Mouse (Mus musculus): ENCODE data around the gene Trpm3.

The Trpm3 gene

DNA sequence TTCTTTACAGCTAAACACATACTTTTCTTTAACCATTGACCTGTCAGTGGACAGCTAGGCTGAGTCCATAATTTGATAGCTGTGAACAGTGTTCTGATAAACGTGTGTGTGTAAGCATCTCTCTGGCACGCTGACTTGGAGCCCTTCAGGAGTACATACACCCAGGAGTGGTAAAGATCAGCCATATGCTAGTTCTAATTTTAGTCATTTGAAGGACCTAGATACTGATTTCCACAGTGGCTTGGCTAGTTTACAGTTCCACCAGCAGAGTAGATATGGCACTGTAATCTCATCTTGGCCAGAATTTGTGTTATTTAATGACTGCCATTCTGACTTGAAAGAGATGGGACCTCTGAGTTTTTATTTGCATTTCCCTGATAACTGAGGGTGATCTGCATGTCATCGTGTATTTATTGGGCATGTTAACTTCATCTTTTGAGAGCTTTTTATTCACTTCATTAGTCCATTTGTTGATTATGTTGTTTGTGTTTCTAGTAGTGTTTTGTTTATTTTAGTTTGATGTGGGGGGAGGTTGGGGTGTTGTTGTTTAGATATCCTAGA lies 499.6 kb downstream of the Trpm3 start:
- no peak for DNase-seq (ENCODE audit: low spot score)

DNA sequence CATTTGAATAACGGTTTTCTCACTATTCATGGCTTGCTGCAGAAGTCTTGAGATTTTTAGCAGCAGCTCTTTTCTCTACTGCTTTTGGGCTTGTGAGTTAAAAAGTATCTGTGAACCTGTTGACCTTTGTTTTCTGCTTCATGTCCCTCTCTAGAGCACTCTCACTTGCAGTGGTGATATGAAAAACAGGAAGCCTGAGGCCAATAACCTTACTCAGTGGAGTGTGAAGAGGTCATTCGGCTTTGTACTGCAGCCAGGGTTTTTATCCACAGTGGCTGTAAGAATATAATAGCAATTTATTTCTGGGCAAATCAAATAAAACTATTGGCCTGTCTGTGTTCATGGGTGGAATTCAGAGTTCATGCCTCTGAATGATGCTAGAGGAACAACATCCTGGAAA lies 503.3 kb downstream of the Trpm3 start:
- DNase-seq (ENCODE audit: low spot score): no peak

DNA sequence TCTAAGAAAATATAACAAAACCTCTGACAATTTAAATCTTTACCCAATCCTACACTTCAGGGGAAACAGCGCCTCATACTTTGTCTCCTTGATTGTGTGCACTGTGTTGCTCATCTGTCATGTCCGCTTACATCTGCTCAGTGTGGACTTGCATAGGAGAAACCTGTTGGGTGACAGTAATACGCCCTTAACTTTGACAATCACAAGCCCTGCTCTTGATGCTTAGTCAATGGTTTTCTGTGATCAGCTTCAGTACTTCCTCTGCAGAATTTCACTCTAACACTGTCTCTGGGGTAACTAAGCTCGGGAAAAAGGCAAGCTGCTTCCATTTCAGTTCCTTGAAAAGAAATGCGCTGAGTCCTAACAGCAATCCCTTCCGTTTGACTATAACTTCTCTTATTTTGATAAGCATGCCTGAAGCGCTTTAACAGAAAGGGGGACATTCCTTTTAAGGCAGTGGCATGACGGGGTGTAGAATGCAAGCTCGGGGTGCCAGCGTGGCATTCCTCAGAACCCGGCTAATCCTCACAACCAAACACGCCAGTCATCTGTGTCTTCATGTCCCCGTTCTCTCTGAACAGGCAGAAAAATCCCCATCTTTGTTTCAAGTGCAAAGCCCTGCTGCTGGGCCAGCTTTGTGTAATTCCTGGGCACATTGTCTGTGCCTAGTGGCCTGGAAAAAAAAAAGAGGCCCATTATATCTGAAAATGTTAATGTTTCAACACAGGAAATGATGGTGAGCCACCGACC lies 517.8 kb downstream of the Trpm3 start:
- no peak for DNase-seq (ENCODE audit: low spot score)

DNA sequence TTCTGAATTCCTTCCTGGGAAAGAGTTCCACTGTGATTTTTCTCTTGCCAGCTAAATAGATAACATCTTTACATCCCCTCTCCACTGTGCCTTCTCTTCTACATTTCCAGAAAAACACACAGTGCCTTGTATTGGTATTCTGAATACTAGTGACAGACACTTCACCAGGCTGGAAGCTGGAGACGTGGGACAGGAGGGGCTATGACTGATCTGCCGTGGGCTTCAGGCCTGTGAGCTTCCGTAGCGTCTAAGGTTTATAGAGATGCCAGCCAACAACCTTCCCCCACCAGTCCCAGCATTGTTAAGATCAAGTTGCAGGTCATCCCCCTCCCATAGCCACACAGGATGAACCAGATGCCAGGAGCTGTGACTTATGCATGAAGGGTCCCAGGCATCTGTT lies 518.4 kb downstream of the Trpm3 start:
- DNase-seq (ENCODE audit: low spot score): no peak

DNA sequence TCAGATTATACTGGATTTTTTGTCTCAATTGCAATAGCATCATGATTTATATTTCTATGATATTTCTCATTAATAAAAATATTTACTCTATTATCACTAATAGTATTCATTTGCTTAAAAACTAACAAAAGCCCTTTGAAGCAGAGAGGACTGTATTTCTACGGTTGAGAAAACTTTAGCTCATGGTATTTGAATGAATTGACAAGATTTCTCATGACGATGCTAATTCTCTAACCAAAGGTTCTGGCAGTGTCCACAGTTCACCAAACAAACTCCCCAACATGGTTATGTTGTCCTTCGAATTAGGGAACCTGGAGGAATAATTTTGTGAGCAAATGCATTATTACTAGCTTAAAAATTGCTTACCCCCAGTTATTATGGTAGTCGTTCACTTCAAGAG lies 526.6 kb downstream of the Trpm3 start:
- DNase-seq (ENCODE audit: low spot score): no peak

DNA sequence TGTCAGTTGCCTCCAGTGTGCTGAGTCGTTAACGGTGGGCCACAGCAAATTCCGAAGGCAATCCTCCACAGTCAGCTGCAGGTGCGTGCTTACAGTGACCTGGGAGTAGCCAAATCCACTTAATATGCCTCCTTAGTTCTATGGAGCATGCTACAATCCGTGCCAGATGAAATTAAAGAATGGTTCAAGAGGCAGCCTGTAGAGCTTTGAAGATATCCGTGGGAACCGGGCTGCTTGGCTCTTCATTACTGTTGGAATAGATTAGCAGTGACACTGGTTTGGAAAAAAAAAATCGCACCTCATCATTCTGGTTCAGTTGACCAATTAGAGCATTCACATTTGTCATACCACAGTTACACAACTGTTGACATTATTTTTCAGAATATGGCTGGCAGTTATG lies 531.4 kb downstream of the Trpm3 start:
- no peak for DNase-seq (ENCODE audit: low spot score)

DNA sequence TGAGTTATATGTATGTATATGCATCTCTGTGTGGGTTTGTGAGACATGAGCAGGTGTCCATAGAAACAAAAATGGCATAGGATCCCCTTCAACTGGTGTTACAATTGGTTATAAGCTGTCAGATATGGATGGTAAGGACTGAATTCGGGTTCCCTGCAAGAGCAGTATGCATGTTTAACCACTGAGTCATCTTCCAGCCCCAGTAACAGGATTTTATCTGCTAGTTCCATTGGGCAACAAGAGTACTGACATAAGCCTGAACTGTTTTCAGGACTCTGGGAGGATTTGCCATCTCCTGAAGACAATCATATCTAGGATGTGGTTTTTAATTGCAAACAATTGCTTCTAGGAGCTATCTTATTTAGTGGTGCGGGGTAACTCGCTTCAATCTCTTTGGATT lies 534.0 kb downstream of the Trpm3 start:
- no peak for DNase-seq (ENCODE audit: low spot score)

DNA sequence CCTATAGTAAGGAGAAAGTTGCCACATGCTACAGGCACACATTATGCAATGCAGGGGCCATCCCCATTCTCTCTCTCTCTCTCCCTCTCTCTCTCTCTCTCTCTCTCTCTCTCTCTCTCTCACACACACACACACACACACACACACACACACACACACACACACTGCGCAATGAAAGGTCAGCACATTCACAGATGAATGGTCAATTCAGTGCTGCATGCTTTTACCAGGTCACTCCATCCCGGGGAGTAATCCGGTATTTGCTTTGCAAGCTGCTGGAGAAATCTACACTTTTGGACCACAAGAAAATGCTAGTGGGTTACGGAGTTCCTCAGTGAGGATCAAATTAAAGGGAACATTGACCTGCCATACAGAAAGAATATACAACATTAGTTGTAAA lies 537.4 kb downstream of the Trpm3 start:
- DNase-seq (ENCODE audit: low spot score): no peak

DNA sequence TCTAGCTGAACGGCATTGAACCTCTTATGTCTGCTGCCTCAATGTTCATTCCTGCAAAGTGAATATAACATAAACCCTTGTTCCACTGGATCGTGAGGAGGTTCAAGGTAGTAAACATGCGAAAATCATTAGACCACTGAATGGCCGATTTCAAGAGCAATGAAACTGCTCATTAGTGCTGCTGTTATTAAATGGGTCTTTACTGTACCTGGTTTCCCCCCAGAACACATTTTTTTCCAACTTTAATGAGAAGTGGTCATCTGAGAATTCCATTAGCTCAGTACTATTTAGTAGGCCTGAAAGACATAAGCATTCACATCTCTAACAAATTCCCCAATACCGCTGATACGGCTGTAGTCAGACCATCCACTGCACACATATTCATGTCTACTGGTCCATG lies 543.4 kb downstream of the Trpm3 start:
- no peak for DNase-seq (ENCODE audit: low spot score)

DNA sequence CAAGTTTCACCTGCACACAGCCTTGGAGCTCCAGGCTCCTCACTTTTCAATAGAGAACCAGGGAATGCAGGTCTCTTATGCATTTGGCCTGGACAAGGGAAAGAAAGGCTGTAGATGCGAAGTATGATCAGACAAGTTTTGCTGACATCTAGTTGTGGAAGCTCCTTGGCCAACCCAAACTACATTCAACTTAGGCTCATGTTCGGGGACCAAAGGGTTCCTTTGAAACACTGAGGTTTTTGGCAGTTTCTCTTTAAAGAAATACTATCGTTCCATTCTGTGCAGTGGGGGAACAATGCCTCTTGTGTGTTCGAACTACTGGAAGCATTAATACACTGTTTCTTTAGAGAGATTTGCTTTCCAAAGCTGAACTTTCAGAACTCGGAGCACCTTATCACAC lies 553.1 kb downstream of the Trpm3 start:
- no peak for DNase-seq (ENCODE audit: low spot score)

DNA sequence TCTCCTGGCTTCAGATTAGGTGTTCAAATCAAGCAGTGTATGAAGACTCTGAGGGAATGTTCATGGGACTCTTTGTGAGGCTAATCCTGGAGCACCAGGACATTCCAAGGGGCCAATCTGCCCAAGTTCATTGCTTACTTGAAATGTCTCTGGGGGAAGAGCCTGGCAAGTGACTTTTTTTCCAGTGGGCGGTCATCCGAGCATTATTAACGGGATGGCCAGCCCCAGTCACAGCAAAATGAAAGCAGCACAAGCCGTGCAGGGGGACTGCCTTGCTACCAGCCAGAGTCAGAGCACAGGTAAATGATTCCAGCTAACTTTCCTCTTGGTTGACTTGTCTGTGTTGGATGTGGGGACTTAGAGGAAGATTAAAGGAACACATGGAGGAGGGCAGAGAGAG lies 553.7 kb downstream of the Trpm3 start:
- no peak for DNase-seq (ENCODE audit: low spot score)

DNA sequence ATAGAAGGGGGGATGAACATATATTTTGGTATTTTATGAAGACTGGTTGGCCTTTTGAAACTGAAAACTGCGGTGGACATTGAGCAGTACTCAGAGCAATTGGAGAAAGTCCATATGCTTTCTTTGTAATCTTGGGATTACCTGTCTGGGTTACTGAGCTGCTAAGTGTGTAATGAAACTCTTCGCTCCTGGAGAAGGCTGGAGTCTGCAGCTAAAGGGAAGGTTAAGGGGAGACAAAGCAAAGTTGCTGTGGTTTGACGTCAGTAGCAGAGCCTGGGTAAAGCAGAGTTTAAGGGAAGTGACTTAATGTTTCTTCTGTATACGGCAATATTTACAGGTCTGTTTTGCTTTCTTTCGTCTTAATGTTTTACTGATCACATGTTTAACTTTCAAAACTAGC lies 554.1 kb downstream of the Trpm3 start:
- DNase-seq (ENCODE audit: low spot score): no peak

DNA sequence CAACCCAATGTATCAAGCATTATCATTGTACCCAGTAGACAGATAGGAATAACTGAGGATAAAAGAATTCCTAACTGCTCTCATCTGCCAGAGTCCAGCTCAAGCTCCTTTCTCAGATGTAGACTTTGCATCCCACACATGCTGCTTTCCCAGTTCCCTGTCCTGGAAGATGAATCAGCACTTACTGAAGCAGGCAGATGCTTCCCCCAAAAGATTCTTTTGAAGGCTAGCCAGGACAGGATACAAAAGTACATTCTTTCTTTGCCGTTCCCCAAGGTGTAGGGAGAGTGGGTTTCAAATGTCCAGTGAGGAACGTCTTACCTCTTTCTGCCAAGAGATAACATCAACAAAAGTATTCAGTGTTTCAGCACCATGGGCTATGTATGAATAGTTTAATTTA lies 556.6 kb downstream of the Trpm3 start:
- DNase-seq (ENCODE audit: low spot score): no peak

DNA sequence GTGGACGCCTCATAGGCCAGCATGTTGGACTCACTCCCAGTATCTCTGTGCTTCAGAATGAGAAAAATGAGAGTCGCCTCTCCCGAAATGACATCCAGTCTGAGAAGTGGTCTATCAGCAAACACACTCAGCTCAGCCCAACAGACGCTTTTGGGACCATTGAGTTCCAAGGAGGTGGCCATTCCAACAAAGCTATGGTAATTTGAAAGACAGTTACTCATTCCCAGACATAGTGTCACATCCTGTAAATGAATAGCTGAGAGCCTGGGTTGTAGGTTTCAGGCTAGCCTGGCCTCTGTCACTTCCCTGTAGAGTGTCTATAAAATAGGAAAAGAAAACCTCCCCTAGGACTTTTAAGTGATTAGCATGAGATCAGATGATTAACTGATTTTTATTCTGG lies 559.9 kb downstream of the Trpm3 start:
- no peak for DNase-seq (ENCODE audit: low spot score)

DNA sequence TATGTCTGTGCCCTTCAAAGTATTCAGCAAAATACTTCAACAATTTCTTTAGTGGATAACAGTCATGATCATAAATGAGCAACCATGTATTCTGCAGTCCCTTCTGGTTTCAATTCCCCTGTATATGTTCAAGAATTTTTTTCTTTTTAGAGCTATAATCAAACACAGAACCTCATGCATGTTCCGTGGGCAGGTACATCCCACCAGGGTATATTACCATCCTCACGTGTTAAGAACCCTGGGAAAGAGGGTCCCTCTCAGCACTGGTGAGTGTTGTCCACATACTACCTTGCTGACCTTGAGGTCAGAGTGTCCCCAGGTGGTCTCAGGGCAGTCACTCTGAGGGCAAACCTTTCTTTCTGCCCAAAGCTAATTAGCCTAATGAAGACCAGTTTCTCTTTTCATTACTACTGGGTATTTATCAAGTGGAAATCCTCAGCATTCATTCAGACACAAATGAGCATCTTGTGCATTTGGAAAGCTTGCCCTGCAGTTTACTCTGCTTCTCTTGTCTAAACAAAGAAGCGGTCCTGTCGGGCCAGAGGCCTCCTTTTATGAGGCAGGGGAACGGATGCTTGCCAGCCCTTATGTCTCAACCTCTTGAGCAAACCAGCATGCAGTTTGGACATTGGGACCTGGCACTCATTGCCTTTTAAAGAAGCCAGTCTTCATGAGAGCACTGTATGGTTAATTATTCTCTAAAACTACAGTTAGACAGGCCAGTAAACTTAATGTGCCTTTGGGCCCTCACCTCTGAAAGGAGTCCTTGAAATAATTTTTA lies 562.2 kb downstream of the Trpm3 start:
- DNase-seq (ENCODE audit: low spot score): no peak

DNA sequence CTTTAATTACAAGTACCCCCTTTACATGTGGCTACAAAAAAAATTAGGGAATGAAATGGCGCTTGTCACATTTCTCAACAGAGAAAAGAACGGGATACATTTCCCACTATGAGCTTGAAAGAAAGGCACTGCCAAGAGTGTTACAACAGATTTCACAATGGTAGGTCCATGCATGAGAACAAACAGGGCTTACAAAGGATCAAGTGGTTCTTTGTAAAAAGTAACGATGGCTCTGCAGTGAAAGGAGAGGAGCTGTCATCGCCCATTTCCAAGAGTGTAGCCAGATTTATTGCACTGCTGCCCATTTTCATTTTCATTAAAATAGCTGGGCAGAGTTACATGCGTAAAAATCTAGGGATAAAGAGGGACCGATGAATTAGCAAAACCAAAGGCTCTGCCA lies 565.0 kb downstream of the Trpm3 start:
- DNase-seq (ENCODE audit: low spot score): no peak

DNA sequence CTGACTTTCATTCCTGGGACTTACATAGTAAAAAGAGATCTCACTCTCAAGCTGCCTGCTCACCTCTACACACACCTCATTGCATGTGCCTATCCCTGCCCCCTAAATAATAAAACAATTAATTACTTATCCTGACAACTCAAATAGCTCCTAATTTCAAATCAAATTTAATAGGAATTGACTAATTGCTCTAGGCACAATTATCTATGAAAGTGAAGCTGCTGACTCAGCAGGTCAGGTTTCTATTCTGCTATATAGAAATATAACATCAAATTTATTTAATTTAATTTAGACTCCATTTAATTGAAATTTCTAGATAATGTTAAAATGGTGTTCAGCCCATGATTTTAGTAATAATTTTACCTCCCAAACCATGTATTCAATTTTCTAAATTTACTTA lies 566.6 kb downstream of the Trpm3 start:
- DNase-seq (ENCODE audit: low spot score): no peak

DNA sequence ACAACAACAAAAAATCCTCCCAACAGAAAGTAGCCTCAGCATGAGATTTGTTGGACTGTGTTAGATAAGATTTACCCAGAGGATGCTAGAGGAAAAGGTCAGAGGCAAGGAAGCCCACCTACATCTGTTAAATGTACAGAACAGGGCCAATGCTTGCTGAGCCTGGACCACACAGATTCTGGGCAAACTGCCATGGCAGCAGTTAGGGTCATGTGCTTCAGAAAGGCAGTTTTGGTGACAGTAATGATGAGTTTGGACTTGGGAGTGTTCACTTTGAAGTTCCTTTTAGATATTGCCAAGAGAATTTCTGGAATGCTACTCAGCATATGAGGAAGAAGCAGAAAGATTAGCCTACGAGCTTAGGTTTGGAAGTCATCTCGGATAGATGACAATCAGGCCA lies 580.2 kb downstream of the Trpm3 start:
- DNase-seq (ENCODE audit: low spot score): no peak

DNA sequence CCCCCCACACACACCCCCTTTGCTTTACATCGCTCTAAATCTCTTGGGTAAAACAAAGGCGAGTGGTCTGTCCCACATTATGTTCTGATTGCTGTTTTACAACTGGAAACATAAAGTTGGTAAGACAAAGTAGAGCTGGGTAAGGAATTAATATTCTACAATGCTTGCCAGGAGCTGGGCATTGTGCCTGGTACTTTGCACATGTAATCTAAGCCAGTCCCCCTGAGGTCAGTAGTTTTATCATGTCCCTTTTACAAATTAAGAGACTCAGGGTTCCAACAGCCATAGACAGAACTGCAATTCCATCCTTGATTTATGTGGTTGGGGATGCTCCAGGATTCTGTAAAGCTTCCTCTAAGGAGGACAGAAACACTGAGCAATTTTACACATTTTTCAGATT lies 591.0 kb downstream of the Trpm3 start:
- DNase-seq (ENCODE audit: low spot score): no peak

DNA sequence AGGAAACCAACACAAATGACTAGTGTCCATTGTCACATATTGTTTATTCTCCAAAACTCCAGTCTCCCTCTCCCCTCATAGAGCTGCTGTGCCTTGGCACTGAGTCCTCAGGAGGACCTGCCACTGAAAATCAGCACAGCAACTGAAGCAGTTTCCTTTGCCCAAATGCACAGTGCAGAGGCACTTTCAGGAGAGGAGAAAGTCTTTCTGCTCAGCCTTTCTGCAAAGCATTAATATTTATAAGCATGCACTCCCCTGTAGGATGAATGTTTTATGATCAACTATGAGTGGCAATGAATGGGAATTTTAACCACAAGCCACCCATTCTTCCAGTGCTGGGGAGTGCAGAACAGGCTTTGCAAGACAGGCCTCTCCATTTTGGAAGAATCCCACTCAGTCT lies 592.1 kb downstream of the Trpm3 start:
- no peak for DNase-seq (ENCODE audit: low spot score)

DNA sequence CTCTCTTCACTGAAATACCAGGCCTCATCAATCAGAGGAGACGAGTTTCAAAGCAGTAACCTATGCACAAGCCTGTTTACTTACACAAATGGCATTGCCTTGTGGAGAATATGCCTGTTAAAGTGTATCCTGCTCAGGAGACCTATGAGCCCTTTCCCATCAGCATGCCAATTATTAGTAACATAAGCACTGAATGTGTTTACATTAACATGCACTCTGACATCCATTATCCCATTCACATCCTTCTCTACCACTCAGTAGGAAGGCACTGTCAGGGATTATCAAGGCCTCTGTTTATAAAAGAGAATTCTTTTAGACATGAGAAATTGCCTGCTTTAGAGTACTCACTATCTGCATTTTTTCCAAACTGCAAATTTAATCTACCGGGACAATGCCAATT lies 598.0 kb downstream of the Trpm3 start:
- no peak for DNase-seq (ENCODE audit: low spot score)

DNA sequence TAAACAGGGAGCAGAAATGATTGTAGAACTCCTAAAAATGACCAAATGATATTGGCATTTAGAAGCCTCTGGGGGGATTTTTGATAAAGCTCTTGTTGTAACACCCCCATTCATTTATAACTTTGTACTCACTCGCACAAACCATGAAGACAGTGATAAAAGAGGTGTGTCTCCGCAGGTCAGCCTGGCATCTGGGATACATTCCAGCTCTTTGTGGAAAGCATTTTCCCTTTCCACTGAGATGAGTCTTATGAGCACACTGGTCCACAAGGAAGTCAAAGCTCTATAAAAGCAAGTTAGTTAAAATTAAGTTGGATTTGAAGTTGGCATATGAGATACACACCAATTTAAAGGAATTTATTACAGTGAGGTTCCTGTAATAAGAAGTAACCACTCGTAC lies 600.4 kb downstream of the Trpm3 start:
- DNase-seq (ENCODE audit: low spot score): no peak

DNA sequence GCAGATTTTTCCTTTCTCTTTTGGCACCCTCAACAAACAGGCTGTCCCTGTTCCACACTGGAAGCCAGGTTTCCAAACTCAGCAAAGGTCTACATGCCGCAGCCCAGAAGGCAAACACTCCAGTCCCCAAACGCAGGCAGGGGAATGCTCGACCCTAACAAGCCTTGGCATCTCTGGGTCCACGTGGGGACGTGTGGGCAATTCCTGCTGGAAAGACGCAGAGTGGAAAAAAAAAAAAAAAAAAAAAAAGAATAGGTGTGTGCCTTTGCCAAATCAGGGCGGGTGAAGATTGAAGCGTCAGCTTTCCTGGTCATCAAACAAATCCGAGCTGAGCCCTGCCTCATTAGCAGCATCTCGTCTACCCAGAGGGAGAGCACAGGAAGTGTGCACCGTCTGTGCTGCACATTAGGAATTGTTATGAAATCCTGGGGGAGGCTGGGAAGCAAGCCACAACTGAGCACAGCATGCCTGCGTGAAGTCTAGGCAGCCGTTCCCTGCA lies 614.5 kb downstream of the Trpm3 start:
- no peak for DNase-seq (ENCODE audit: low spot score)
